Mouse (Mus musculus) layer of hippocampus, postnatal 36 days (tissue): ENCODE data around the gene Ing2. TPM values are rescaled to one million over a fixed set of nuclear protein-coding genes. Genes with fewer than 3 reads are reported as not detected.

Experiments used
- DNase-seq, 2 experiments: peaks; one replicate each; pipeline ENCODE4 v3.0.0; 2022
- total RNA-seq, 2 experiments: library from RNA; stranded (reverse); gene quantifications; 2 replicates each; pipeline ENCODE4 v1.2.3; 2021

Ing2 gene
- total RNA-seq, 2 experiments from 2014 or later = 33.5 to 37.0 TPM

GRCm38 (mm10) chr8:47674140-47674776 is 1.1 kb downstream of the Ing2 start:
- DNase-seq = no peak

GRCm38 (mm10) chr8:47673317-47674139 is 1.8 kb downstream of the Ing2 start:
- DNase-seq = peak; percentile 85 to 87

GRCm38 (mm10) chr8:47664231-47664785 is 11.0 kb downstream of the Ing2 start:
- no peak for DNase-seq

GRCm38 (mm10) chr8:47663201-47663600 is 12.2 kb downstream of the Ing2 start:
- DNase-seq = no peak

- DNase-seq = no peak
These were observed 12.6 kb downstream of the Ing2 start for GRCm38 (mm10) chr8:47662716-47663115.

GRCm38 (mm10) chr8:47660394-47660793 is 15.0 kb downstream of the Ing2 start:
- no peak for DNase-seq

GRCm38 (mm10) chr8:47659463-47659862 is 15.9 kb downstream of the Ing2 start:
- DNase-seq = no peak

GRCm38 (mm10) chr8:47654406-47654805 is 20.9 kb downstream of the Ing2 start:
- DNase-seq = no peak

- no peak for DNase-seq
These were observed 22.6 kb downstream of the Ing2 start for GRCm38 (mm10) chr8:47652737-47653076.

GRCm38 (mm10) chr8:47651913-47652736 is 23.2 kb downstream of the Ing2 start:
- no peak for DNase-seq

- no peak for DNase-seq
These were observed 24.5 kb downstream of the Ing2 start for GRCm38 (mm10) chr8:47650853-47651252.

GRCm38 (mm10) chr8:47649551-47649950 is 25.8 kb downstream of the Ing2 start:
- DNase-seq = no peak

GRCm38 (mm10) chr8:47642514-47643064 is 32.8 kb downstream of the Ing2 start:
- DNase-seq = no peak

- no peak for DNase-seq
These were observed 38.2 kb downstream of the Ing2 start for GRCm38 (mm10) chr8:47637152-47637551.

GRCm38 (mm10) chr8:47636032-47636431 is 39.3 kb downstream of the Ing2 start:
- DNase-seq = no peak

GRCm38 (mm10) chr8:47634791-47635341 is 40.5 kb downstream of the Ing2 start:
- no peak for DNase-seq

GRCm38 (mm10) chr8:47621144-47621543 is 54.2 kb downstream of the Ing2 start:
- DNase-seq = no peak

Other genes with a start within 250 kb of the Ing2 start
- 10 to 100 TPM; 82.8 to 93.3 TPM for gene Stox2, start 229.2 kb downstream of the Ing2 start, total RNA-seq
- 10 to 100 TPM; 54.2 to 55.3 TPM for gene Trappc11, start 142.1 kb downstream of the Ing2 start, total RNA-seq
- gene Rwdd4a, start 141.9 kb downstream of the Ing2 start, total RNA-seq = 10 to 100 TPM; 32.1 to 32.9 TPM
- 10 to 100 TPM; 16.6 to 17.3 TPM for gene Cdkn2aip, start 38.4 kb upstream of the Ing2 start, total RNA-seq
- not detected for gene Cldn24, start 146.6 kb upstream of the Ing2 start, total RNA-seq
- gene Cldn22, start 148.9 kb upstream of the Ing2 start, total RNA-seq = 1 to 10 TPM; 2.8 to 4.2 TPM